Mouse (Mus musculus): ENCODE measurements around the gene Fry. TPM values are rescaled to one million over a fixed set of nuclear protein-coding genes. Genes with fewer than 3 reads are reported as not detected.

The Fry gene
- polyA plus RNA-seq, 1 experiment from 2014 or later: 3.2 TPM

DNA sequence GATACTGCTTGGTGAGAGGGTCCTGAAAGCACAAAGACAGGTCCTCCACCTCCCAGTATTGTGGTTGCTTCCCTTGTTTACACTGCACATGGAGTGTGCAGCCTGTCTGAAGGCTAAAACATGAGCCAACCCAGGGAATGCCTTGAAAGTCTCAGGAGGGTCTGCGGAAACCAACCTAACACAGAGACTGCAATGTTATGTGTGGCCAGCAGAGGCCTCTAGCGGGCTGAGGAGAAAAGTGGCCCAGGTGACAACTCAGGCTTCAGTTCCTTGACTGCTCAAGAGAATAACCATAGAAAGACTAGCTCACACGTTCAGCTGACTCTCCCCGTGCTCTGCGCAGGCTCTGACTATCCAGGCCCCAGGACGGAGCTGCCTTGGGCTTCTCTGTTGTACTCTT is 20.8 kb upstream of the Fry start:
- ATAC-seq: 0 out of 2 replicates have a peak, but pooled peaks have one; percentile 27

DNA sequence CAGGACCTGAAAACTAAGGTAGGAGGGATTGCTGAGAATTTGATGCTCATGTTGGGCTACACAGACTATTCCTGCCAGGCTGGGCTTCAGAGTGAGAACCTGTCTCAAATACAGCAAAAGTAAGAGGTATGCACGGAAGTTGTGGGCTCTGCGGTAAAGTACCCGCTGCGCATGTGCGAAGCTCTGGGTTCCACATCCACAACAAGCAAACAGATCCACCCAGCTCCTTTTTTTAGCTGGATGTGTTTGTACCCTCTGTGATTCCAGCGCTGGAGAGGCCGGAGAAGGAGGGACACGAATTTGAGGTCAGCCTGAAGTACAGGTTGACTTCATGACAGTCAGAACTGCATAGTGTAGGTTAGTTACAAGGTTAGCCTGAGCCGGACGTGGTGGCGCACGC is 19.7 kb upstream of the Fry start:
- 87% methylated on average over 12 of the region's 12 CpGs for WGBS (ENCODE audit: insufficient replicate concordance)
- H3K4me3 ChIP-seq (ENCODE audit: low read depth, low read length): no peak overlapping the region
- no peaks in the 10 kb centered on the region for H3K27me3 ChIP-seq (ENCODE audit: insufficient read depth, low read length)
- H3K9me3 ChIP-seq (ENCODE audit: low read length): no peaks in the 10 kb centered on the region
- TF ChIP-seq EP300 (IDR thresholded peaks at IDR 0.05; ENCODE audit: low read depth): no peak
- no peak for TF ChIP-seq CTCF (IDR thresholded peaks at IDR 0.05; ENCODE audit: low read depth)
- H3K9ac ChIP-seq (replicated peaks): no peak overlapping the region
- H3K4me2 ChIP-seq (ENCODE audit: low read depth, low read length): no peak overlapping the region
- H3K27ac ChIP-seq (ENCODE audit: low read depth): no peak overlapping the region
- DNase-seq: no peak
- H3K4me1 ChIP-seq (ENCODE audit: insufficient read depth): no peaks in the 10 kb centered on the region
- no peaks in the 10 kb centered on the region for H3K36me3 ChIP-seq (replicated peaks; ENCODE audit: insufficient read depth, low read length)
- ATAC-seq: no peak

More for the DNA sequence above, 20.8 kb upstream of the Fry start:
- DNase-seq: peak; percentile 50
- H3K36me3 ChIP-seq (replicated peaks; ENCODE audit: insufficient read depth, low read length): no peaks in the 10 kb centered on the region
- no peaks in the 10 kb centered on the region for H3K9me3 ChIP-seq (ENCODE audit: low read length)
- H3K4me3 ChIP-seq (ENCODE audit: low read depth, low read length): no peak overlapping the region
- TF ChIP-seq CTCF (IDR thresholded peaks at IDR 0.05; ENCODE audit: low read depth) (peak; percentile 87), EP300 (IDR thresholded peaks at IDR 0.05; ENCODE audit: low read depth) (no peak)
- no peak overlapping the region for H3K27ac ChIP-seq (ENCODE audit: low read depth)
- no peak overlapping the region for H3K4me2 ChIP-seq (ENCODE audit: low read depth, low read length)
- no peaks in the 10 kb centered on the region for H3K27me3 ChIP-seq (ENCODE audit: insufficient read depth, low read length)
- no peaks in the 10 kb centered on the region for H3K4me1 ChIP-seq (ENCODE audit: insufficient read depth)
- 9% methylated on average over 6 of the region's 6 CpGs for WGBS (ENCODE audit: insufficient replicate concordance)
- no peak overlapping the region for H3K9ac ChIP-seq (replicated peaks)

DNA sequence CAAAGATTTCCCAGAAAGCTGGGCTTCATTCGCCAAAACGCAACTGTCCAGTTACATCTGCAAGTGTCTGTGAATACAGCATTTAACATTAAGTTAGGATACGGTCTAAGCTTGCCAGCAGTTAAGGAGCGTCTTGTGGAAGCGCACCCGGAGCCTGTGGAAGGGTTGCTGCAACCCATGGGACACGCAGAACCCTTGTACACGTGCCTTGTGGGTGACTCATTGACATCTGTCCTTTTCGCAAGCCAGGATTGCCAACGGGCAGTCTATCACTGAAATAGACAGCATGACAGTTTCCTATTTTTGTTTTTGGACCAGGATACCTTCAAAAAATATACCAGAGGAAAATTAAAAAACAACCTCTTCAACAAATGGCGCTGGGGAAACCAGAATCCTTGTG is 16.7 kb upstream of the Fry start:
- Histone ChIP-seq H3K9me3 (ENCODE audit: low read length) (no peaks in the 10 kb centered on the region), H3K4me2 (ENCODE audit: low read depth, low read length) (no peak overlapping the region), H3K4me1 (ENCODE audit: insufficient read depth) (no peaks in the 10 kb centered on the region), H3K36me3 (replicated peaks; ENCODE audit: insufficient read depth, low read length) (no peaks in the 10 kb centered on the region), H3K27ac (ENCODE audit: low read depth) (no peak overlapping the region), H3K4me3 (ENCODE audit: low read depth, low read length) (no peak overlapping the region), H3K27me3 (ENCODE audit: insufficient read depth, low read length) (no peaks in the 10 kb centered on the region), H3K9ac (replicated peaks) (no peak overlapping the region)
- DNase-seq (no peak), ATAC-seq (no peak)
- TF ChIP-seq CTCF (IDR thresholded peaks at IDR 0.05; ENCODE audit: low read depth) (no peak), EP300 (IDR thresholded peaks at IDR 0.05; ENCODE audit: low read depth) (no peak)
- WGBS (ENCODE audit: insufficient replicate concordance): 68% methylated on average over 11 of the region's 11 CpGs

DNA sequence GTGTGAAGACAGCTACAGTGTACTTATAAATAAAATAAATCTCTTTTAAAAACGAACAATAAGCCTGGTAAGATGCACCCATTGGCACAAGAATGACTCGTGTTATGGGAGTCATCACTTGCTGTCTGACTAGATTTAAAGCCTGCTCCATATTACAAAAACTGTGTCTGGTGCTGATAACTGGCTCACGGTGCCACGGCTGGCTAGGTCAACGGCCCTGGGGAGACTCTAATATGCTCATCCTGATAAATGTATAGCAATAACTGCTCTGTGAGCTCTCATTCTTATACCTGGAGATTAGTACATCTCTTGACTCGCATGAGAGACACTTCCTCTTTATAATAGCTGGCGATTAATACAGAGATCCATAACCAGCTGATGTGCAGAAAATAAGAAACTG is 12.1 kb upstream of the Fry start:
- DNase-seq (no peak), ATAC-seq (no peak)
- Histone ChIP-seq H3K4me2 (ENCODE audit: low read depth, low read length) (no peak overlapping the region), H3K9me3 (ENCODE audit: low read length) (no peaks in the 10 kb centered on the region), H3K4me1 (ENCODE audit: insufficient read depth) (no peaks in the 10 kb centered on the region), H3K9ac (replicated peaks) (no peak overlapping the region), H3K27ac (ENCODE audit: low read depth) (no peak overlapping the region), H3K27me3 (ENCODE audit: insufficient read depth, low read length) (no peaks in the 10 kb centered on the region), H3K36me3 (replicated peaks; ENCODE audit: insufficient read depth, low read length) (no peaks in the 10 kb centered on the region), H3K4me3 (ENCODE audit: low read depth, low read length) (no peak overlapping the region)
- WGBS (ENCODE audit: insufficient replicate concordance): 67% methylated on average over 7 of the region's 7 CpGs
- no peak for TF ChIP-seq EP300 (IDR thresholded peaks at IDR 0.05; ENCODE audit: low read depth)
- no peak for TF ChIP-seq CTCF (IDR thresholded peaks at IDR 0.05; ENCODE audit: low read depth)

- Histone ChIP-seq H3K9ac (replicated peaks) (no peak overlapping the region), H3K9me3 (ENCODE audit: low read length) (no peaks in the 10 kb centered on the region), H3K27me3 (ENCODE audit: insufficient read depth, low read length) (no peaks in the 10 kb centered on the region), H3K36me3 (replicated peaks; ENCODE audit: insufficient read depth, low read length) (no peaks in the 10 kb centered on the region), H3K4me2 (ENCODE audit: low read depth, low read length) (no peak overlapping the region), H3K4me1 (ENCODE audit: insufficient read depth) (peaks cover 6% of the 10 kb centered on the region; the same call in 1 of the 2 replicates), H3K4me3 (ENCODE audit: low read depth, low read length) (no peak overlapping the region), H3K27ac (ENCODE audit: low read depth) (no peak overlapping the region)
- no peak for TF ChIP-seq CTCF (IDR thresholded peaks at IDR 0.05; ENCODE audit: low read depth)
- TF ChIP-seq EP300 (IDR thresholded peaks at IDR 0.05; ENCODE audit: low read depth): no peak
- 50% methylated on average over 8 of the region's 8 CpGs for WGBS (ENCODE audit: insufficient replicate concordance)
- DNase-seq: no peak
- ATAC-seq: no peak
Observed at GRCm38 (mm10) chr5:150111236-150111635, 7.2 kb upstream of the Fry start.

DNA sequence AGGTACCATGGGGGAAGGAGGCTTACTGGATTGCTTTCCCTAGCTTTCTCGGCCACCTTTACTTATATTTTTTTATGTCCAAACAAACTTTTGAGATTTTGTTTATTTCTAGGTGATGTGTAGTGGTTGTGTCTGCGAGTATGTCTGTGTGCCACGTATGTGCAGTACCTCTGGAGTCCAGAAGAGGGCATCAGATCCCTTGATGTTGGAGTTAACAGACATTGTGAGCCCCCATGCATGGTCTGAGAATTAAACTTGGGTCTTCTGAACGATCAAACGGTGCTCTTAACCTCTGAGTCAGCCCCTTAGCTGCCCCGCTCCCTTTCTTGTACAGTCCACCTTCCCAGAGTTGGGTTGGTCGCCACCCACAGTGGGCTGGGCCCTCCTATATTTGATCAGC is 4.4 kb upstream of the Fry start:
- WGBS (ENCODE audit: insufficient replicate concordance): 66% methylated on average over 7 of the region's 7 CpGs
- Histone ChIP-seq H3K36me3 (replicated peaks; ENCODE audit: insufficient read depth, low read length) (no peaks in the 10 kb centered on the region), H3K9me3 (ENCODE audit: low read length) (peaks cover 5% of the 10 kb centered on the region; the same call in 1 of the 2 replicates), H3K4me1 (ENCODE audit: insufficient read depth) (peaks cover 19% of the 10 kb centered on the region), H3K4me2 (ENCODE audit: low read depth, low read length) (no peak overlapping the region), H3K27me3 (ENCODE audit: insufficient read depth, low read length) (no peaks in the 10 kb centered on the region), H3K4me3 (ENCODE audit: low read depth, low read length) (no peak overlapping the region), H3K27ac (ENCODE audit: low read depth) (no peak overlapping the region), H3K9ac (replicated peaks) (no peak overlapping the region)
- DNase-seq: peak; percentile 52
- ATAC-seq: no peak
- TF ChIP-seq CTCF (IDR thresholded peaks at IDR 0.05; ENCODE audit: low read depth): peak; percentile 74
- no peak for TF ChIP-seq EP300 (IDR thresholded peaks at IDR 0.05; ENCODE audit: low read depth)

- Histone ChIP-seq H3K36me3 (replicated peaks; ENCODE audit: insufficient read depth, low read length) (no peaks in the 10 kb centered on the region), H3K4me1 (ENCODE audit: insufficient read depth) (peaks cover 22% of the 10 kb centered on the region), H3K4me3 (ENCODE audit: low read depth, low read length) (no peak overlapping the region), H3K27ac (ENCODE audit: low read depth) (no peak overlapping the region), H3K27me3 (ENCODE audit: insufficient read depth, low read length) (no peaks in the 10 kb centered on the region), H3K9ac (replicated peaks) (no peak overlapping the region), H3K4me2 (ENCODE audit: low read depth, low read length) (no peak overlapping the region), H3K9me3 (ENCODE audit: low read length) (peaks cover 5% of the 10 kb centered on the region; the same call in 1 of the 2 replicates)
- no peak for DNase-seq
- WGBS (ENCODE audit: insufficient replicate concordance): 89% methylated on average over 4 of the region's 4 CpGs
- ATAC-seq: no peak
- TF ChIP-seq CTCF (IDR thresholded peaks at IDR 0.05; ENCODE audit: low read depth): no peak
- TF ChIP-seq EP300 (IDR thresholded peaks at IDR 0.05; ENCODE audit: low read depth): no peak
Observed at GRCm38 (mm10) chr5:150114778-150115177, 3.7 kb upstream of the Fry start.
